Mouse (Mus musculus) midbrain, embryonic 10.5 days (tissue): ENCODE measurements around the gene Atf7. TPM values are rescaled to one million over a fixed set of nuclear protein-coding genes. Genes with fewer than 3 reads are reported as not detected.

Source experiments
- DNase-seq: peaks from one replicate; pipeline ENCODE4 v3.0.0-alpha.2; 2017; ENCODE audit warnings: low spot score
- H3K27ac ChIP-seq: fragments of 300-500 bp; sonication (generic); replicated peaks from 2 replicates; pipeline ENCODE4 v1.5.1; 2016; ENCODE audit warnings: mild to moderate bottlenecking
- H3K27me3 ChIP-seq: fragments of 300-500 bp; sonication (generic); 2 replicates; pipeline ENCODE4 v1.6.1; 2016; ENCODE audit warnings: low read depth, mild to moderate bottlenecking; ENCODE audit not compliant: poor library complexity, severe bottlenecking
- H3K36me3 ChIP-seq: fragments of 300-500 bp; sonication (generic); 2 replicates; pipeline ENCODE4 v1.6.1; 2016; ENCODE audit warnings: mild to moderate bottlenecking, moderate library complexity
- H3K4me1 ChIP-seq: fragments of 300-500 bp; sonication (generic); 2 replicates; pipeline ENCODE4 v1.6.1; 2016
- H3K4me3 ChIP-seq: fragments of 300-500 bp; sonication (generic); 2 replicates; pipeline ENCODE4 v1.5.1; 2016; ENCODE audit warnings: mild to moderate bottlenecking, moderate library complexity
- H3K9me3 ChIP-seq: fragments of 300-500 bp; sonication (generic); replicated peaks from 2 replicates; pipeline ENCODE4 v1.6.1; 2016; ENCODE audit warnings: mild to moderate bottlenecking
- WGBS: fragments of 180-500 bp; shearing (Covaris S2); methylation state at CpG from one replicate; pipeline ENCODE4 v1.1.7; 2016; 5-methylcytosine and 5-hydroxymethylcytosine counted together
- microRNA counts: library from miRNA; unstranded; fragments of <30 nt; microRNA quantifications from one replicate; lab custom pipeline; 2017
- microRNA-seq: library from miRNA; unstranded; fragments of <30 nt; microRNA quantifications from one replicate; pipeline ENCODE4, GENCODE M21; 2017
- polyA plus RNA-seq: library from polyadenylated mRNA; unstranded; fragments of >200 nt; fragmentation: Nextera tagmentation; extraction: Ambion mirVana; gene quantifications from 2 replicates; pipeline ENCODE4 v1.2.1, GENCODE M21; 2016

Gene Atf7
- polyA plus RNA-seq, 1 experiment from 2014 or later, result 14.9 TPM

DNA sequence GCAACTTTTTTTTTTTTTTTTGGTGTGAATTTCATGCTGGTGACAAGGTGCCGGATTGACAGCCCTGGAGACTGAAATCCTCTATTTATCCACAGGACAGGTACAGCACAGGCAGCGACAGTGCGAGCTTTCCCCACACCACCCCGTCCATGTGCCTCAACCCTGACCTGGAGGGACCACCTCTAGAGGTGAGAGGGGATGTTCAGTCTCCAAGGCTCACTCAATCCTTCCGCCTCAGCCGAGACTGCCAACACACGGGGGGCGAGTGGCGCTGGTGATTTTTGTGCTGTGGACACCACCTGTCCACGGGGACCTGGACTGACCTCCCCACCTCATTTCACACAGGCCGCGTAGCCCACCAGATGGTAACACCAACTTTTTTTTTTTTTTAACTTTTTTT, 139.4 kb downstream of the Atf7 start:
- H3K9me3 ChIP-seq, result no peaks in the 10 kb centered on the region
- H3K4me1 ChIP-seq, result no peaks in the 10 kb centered on the region
- no peak overlapping the region for H3K4me3 ChIP-seq
- H3K27me3 ChIP-seq, result no peaks in the 10 kb centered on the region
- peaks cover 99% of the 10 kb centered on the region for H3K36me3 ChIP-seq
- 89% methylated on average over 12 of the region's 12 CpGs for WGBS
- DNase-seq, result no peak
- no peak overlapping the region for H3K27ac ChIP-seq

GRCm38 (mm10) chr15:102483136-102483535, 142.1 kb downstream of the Atf7 start:
- peaks cover 97% of the 10 kb centered on the region for H3K36me3 ChIP-seq
- WGBS, result 95% methylated on average over 3 of the region's 3 CpGs

More at GRCm38 (mm10) chr15:102483136-102483535, 142.1 kb downstream of the Atf7 start:
- no peak for DNase-seq
- H3K27ac ChIP-seq, result no peak overlapping the region
- no peaks in the 10 kb centered on the region for H3K27me3 ChIP-seq
- no peaks in the 10 kb centered on the region for H3K9me3 ChIP-seq
- H3K4me3 ChIP-seq, result no peak overlapping the region
- H3K4me1 ChIP-seq, result no peaks in the 10 kb centered on the region

MicroRNA genes within 50 kb of the gene (microRNA counts, 519-probe panel; counts per million panel counts)
- not detected for microRNA mmu-miR-688 (lab: Ali Mortazavi, UCI)

Small RNA genes lying within 50 kb of the gene (microRNA-seq; reads per million reads assigned to microRNA genes)
- not detected for gene Mir688

Other genes with a start within 250 kb of the Atf7 start
- 7.9 and 8.9 TPM in 2 replicates for gene Sp1, start 219.3 kb downstream of the Atf7 start, polyA plus RNA-seq
- 0.10 and 0.50 TPM in 2 replicates for gene Amhr2, start 180.1 kb downstream of the Atf7 start, polyA plus RNA-seq
- 75.7 and 82.3 TPM in 2 replicates for gene Prr13, start 166.4 kb downstream of the Atf7 start, polyA plus RNA-seq
- gene Pcbp2, start 154.9 kb downstream of the Atf7 start, polyA plus RNA-seq, result 194 and 201 TPM in 2 replicates
- gene Gm10337, start 121.7 kb downstream of the Atf7 start, polyA plus RNA-seq, result 3.5 TPM in 1 of 2 replicates, not detected in the other
- 23.4 and 31.8 TPM in 2 replicates for gene Map3k12, start 108.4 kb downstream of the Atf7 start, polyA plus RNA-seq
- gene Tarbp2, start 107.3 kb downstream of the Atf7 start, polyA plus RNA-seq, result 133 and 143 TPM in 2 replicates
- 2.0 and 2.9 TPM in 2 replicates for gene Npff, start 100.5 kb downstream of the Atf7 start, polyA plus RNA-seq
- not detected in 2 replicates for gene Gm28047, start 397 bp downstream of the Atf7 start, polyA plus RNA-seq
- gene Atp5g2, start 46.9 kb upstream of the Atf7 start, polyA plus RNA-seq, result 62.3 and 73.7 TPM in 2 replicates
- 26.0 and 31.1 TPM in 2 replicates for gene Calcoco1, start 96.7 kb upstream of the Atf7 start, polyA plus RNA-seq